Mouse (Mus musculus) left cerebral cortex, postnatal 4 days (tissue): ENCODE measurements at regions not wholly inside any gene's neighbourhood (a gene's known extent, or its start where the extent isn't known, plus 50 kb on each side); places are given as distances from the start of the nearest gene placed in this dataset.

ENCODE experiments used
- DNase-seq: peaks from one replicate; pipeline ENCODE4 v3.0.0-alpha.2; 2022
- intact Hi-C: fragments of 180-260 bp; cut with DNase I; formaldehyde crosslinking; loops from one replicate; pipeline ENCODE4 v1.15.1; 2025

GRCm38 (mm10) chr15:25135471-25136262 lies 277.9 kb downstream of the Basp1 start:
- intact Hi-C loops, result no loop called here
- DNase-seq, result no peak

GRCm38 (mm10) chr15:25130096-25130495 lies 283.5 kb downstream of the Basp1 start:
- intact Hi-C loops, result no loop called here
- DNase-seq, result peak; percentile 35

GRCm38 (mm10) chr15:25129572-25129971 lies 284.0 kb downstream of the Basp1 start:
- DNase-seq, result no peak
- intact Hi-C loops, result no loop called here

- intact Hi-C loops, result no loop called here
- peak; percentile 73 for DNase-seq
These were observed 293.1 kb downstream of the Basp1 start for GRCm38 (mm10) chr15:25120441-25120840.

- intact Hi-C loops, result no loop called here
- no peak for DNase-seq
These were observed 295.6 kb downstream of the Basp1 start for GRCm38 (mm10) chr15:25117980-25118379.

- intact Hi-C loops, result no loop called here
- no peak for DNase-seq
These were observed 310.8 kb downstream of the Basp1 start for GRCm38 (mm10) chr15:25102727-25103126.

- no peak for DNase-seq
- intact Hi-C loops, result no loop called here
These were observed 319.8 kb downstream of the Basp1 start for GRCm38 (mm10) chr15:25093758-25094157.

- intact Hi-C loops, result no loop called here
- no peak for DNase-seq
These were observed 343.9 kb downstream of the Basp1 start for GRCm38 (mm10) chr15:25069701-25070100.

- DNase-seq, result peak; percentile 53
- intact Hi-C loops, result no loop called here
These were observed 354.2 kb downstream of the Basp1 start for GRCm38 (mm10) chr15:25059347-25059746.

- DNase-seq, result peak; percentile 69
- intact Hi-C loops, result no loop called here
These were observed 365.7 kb downstream of the Basp1 start for GRCm38 (mm10) chr15:25047875-25048274.

- peak; percentile 52 for DNase-seq
- intact Hi-C loops, result no loop called here
These were observed 366.9 kb downstream of the Basp1 start for GRCm38 (mm10) chr15:25046514-25047138.

- intact Hi-C loops, result no loop called here
- no peak for DNase-seq
These were observed 377.3 kb downstream of the Basp1 start for GRCm38 (mm10) chr15:25036231-25036630.

- intact Hi-C loops, result loop anchor here (10.0 kb wide), 1 partner anchor 337 kb away; no protein-coding TSS in a partner anchor
- no peak for DNase-seq
These were observed 385.7 kb downstream of the Basp1 start for GRCm38 (mm10) chr15:25027865-25028264.

- intact Hi-C loops, result loop anchor here (10.0 kb wide), 1 partner anchor 338 kb away; no protein-coding TSS in a partner anchor
- DNase-seq, result peak; percentile 61
These were observed 386.6 kb downstream of the Basp1 start for GRCm38 (mm10) chr15:25026786-25027461.

GRCm38 (mm10) chr15:25026351-25026750 lies 387.2 kb downstream of the Basp1 start:
- intact Hi-C loops, result loop anchor here (10.0 kb wide), 1 partner anchor 338 kb away; no protein-coding TSS in a partner anchor
- DNase-seq, result no peak

- DNase-seq, result no peak
- intact Hi-C loops, result loop anchor here (5.0 to 10.0 kb wide), 2 partner anchors 344 to 391 kb away; partner anchors contain the start of gene Basp1
These were observed 392.6 kb downstream of the Basp1 start for GRCm38 (mm10) chr15:25020916-25021315.

GRCm38 (mm10) chr15:25019352-25019941 lies 394.1 kb downstream of the Basp1 start:
- intact Hi-C loops, result no loop called here
- DNase-seq, result peak; percentile 49

- DNase-seq, result no peak
- intact Hi-C loops, result no loop called here
These were observed 394.6 kb downstream of the Basp1 start for GRCm38 (mm10) chr15:25018937-25019336.

GRCm38 (mm10) chr15:25007720-25008119 lies 405.8 kb downstream of the Basp1 start:
- intact Hi-C loops, result no loop called here
- no peak for DNase-seq

GRCm38 (mm10) chr15:25000171-25000570 lies 413.4 kb downstream of the Basp1 start:
- DNase-seq, result no peak
- intact Hi-C loops, result no loop called here

GRCm38 (mm10) chr15:24993325-24993673 lies 420.3 kb downstream of the Basp1 start:
- intact Hi-C loops, result no loop called here

More at GRCm38 (mm10) chr15:24993325-24993673, 420.3 kb downstream of the Basp1 start:
- no peak for DNase-seq
